Mouse (Mus musculus) left cerebral cortex, adult 8-10 months (tissue): ENCODE data around the gene Kmt5c. TPM values are rescaled to one million over a fixed set of nuclear protein-coding genes. Genes with fewer than 3 reads are reported as not detected.

ENCODE experiments used
- DNase-seq, 2 experiments: peaks; one replicate each; pipeline ENCODE4 v3.0.0; 2022; ENCODE audit warnings: low spot score in 2 of 2
- total RNA-seq, 4 experiments: library from RNA; stranded (reverse); gene quantifications; 2 replicates each; pipeline ENCODE4 v1.2.4; 2022

Gene Kmt5c
- total RNA-seq, 4 experiments from 2014 or later, result 22.0 to 31.3 (median 25.3) TPM

DNA sequence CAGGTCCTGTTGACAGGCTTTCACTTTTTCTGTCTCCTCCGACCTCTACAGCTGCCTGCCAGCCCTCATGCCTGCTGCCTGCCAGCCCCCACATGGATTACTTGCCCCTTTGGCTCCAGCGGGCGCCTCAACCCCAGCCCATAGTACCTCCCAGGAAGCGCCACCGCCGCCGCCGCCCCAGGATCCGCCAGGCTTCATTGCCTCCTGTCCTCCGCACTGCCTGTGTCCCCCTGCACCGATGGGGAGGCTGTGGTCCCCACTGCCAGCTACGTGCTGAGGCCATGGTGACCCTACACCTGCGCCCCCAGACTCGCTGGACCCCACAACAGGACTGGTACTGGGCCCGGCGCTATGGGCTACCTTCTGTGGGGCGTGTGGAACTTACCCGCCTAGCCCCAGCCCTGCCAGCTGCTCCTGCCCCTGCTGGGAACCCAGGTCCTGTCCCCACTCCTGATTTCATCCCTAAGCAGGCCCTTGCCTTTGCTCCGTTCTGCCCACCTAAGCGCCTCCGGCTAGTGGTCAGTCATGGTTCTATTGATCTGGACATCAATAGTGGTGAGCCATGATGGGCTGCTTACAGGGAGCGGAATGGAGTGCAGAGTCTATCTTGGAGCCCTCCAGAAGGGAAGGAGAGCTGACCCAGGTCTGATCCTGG is 6.5 kb downstream of the Kmt5c start:
- no peak for DNase-seq

DNA sequence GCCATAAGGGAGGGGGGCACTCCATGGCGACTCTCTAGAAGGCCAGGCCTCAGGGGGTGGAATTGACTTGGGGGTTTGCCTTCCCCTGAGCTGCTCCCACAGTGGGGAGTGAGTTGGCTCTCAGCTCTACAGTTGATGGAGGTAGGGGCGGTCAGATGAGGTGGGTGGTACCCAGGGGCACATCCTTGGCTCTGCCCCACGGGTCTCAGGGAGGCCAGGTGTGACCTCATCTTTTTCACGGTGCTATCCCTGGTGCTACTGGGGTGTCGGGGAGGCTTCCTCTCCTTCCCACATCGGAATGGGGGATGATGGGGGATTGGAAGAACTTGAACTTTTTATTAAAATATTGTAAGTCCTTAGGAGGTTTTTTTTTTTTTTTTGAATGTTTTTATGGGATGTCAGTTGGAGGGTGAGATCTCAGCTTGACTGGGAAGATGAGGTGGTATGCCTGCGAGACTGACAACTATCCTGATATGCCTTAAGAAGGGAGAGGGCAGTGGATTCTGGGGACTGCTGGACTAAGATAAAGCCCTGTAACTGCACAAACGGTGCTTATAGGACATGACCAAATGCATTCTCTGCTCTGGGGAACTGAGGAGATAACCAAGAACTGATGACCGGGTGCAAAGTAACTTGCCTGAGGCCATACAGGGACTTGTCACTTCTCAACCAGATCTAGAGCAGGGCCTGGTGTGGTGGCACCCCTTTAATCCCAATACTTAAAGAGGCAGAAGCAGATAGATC is 7.4 kb downstream of the Kmt5c start:
- DNase-seq, result no peak

DNA sequence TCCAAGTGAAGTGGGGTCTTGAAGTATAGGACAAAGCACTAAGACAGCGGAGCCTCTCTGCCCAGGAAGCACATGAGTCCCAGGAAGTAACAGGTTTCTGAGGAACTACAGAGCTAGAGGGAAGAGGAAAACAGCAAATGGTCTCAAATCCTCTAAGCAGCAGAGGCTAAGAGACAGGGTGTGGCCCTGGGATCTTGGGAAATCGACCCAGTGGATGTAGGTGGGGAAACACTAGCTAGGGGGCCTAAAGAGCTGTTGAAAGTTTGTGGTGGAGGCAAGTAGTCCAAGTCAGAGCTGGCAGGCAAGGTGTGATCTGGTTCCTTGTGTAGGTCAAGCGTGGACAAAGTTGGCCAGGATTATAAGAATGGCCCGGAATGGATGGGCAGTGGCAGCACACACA is 8.4 kb downstream of the Kmt5c start:
- no peak for DNase-seq

- no peak for DNase-seq
Observed at GRCm38 (mm10) chr7:4749169-4749568, 9.3 kb downstream of the Kmt5c start.

GRCm38 (mm10) chr7:4751971-4752820 is 12.3 kb downstream of the Kmt5c start:
- DNase-seq, result no peak

GRCm38 (mm10) chr7:4752821-4753570 is 13.1 kb downstream of the Kmt5c start, which contains the start of gene Cox6b2:
Gene Cox6b2 (minus strand): TSS chr7:4753094.
- DNase-seq, result no peak

- no peak for DNase-seq
Observed at GRCm38 (mm10) chr7:4759670-4760069, 19.8 kb downstream of the Kmt5c start.

DNA sequence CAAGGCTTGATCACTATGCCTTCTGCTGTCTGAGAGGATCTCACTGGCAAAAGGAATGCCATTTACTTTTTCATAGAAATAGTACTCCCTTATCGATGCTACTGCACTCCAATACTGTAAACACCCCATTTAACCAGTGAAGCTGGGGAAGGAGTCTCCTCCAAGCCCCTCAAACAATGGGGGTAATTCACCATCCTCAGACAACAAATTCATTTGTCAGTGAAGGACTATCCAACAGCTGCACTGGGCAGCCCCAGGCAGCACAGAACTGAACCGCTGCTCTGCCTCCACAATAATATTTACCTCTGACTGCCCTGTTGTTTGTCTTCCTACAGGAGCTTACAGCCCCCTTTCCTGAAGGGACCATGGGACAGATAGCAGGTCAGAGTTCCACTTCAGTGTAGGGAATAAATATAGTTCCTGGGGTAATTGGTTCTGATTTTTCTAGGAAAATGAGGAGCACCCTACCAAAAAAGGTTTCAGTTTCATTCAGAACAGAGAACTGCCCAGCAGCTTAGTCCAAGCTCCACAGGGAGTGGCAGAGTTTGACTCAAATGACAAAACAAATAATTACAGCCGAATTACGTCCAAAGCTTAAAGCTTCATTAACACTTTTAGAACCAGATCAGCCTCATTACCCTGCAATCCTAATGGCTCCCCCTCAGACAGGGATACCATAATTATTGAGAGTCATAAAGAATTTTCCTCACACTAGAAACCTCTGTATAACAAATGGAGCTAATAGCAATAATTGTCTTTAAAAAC is 25.2 kb downstream of the Kmt5c start:
- DNase-seq, result no peak

- no peak for DNase-seq
Observed at GRCm38 (mm10) chr7:4771202-4771601, 31.3 kb downstream of the Kmt5c start, which contains the start of gene Fam71e2. Gene Fam71e2 (minus strand): TSS chr7:4771302.

DNA sequence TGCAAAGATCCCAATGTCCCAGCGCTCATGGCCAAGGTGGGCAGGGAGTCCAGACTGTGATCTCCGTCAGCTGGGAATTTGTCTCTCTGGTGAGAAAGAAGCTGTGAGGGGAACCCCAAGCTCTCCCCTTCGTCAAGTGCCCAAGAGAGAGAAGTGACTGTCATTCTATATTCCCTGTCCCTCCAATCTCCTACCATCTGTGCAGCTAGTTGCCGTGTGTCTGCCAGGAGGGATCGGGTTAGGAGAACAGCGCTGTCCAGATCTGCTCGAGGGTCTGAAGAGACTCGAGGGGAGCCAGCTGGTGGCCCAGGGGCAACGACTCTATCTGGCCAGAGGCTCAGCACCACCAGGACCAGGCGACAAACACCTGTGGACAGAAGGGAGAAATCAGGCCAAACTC is 36.2 kb downstream of the Kmt5c start:
- no peak for DNase-seq

GRCm38 (mm10) chr7:4776861-4777830 is 37.2 kb downstream of the Kmt5c start:
- DNase-seq, result no peak

GRCm38 (mm10) chr7:4777851-4778637 is 38.1 kb downstream of the Kmt5c start:
- no peak for DNase-seq

GRCm38 (mm10) chr7:4779921-4780320 is 40.0 kb downstream of the Kmt5c start:
- DNase-seq, result no peak

DNA sequence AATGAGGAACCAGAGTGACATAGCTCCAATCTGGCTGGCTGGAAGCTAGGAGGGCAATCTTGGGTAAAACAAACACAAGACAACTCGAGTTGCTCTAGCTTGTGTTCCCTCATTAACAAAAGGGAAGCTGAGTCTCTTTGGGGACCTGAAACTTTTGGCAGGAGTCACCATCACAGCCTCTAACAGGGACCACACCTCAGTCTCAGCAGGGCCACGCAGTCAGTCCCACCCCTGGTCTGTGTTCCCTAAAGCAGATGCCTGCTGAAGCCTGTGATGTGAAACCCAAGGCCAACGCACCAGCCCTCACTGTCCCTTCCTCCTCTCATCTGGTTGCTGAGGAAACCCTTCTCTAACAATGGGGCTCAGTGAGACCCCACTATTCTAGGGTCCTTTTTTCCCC is 42.2 kb downstream of the Kmt5c start:
- DNase-seq, result no peak

GRCm38 (mm10) chr7:4782759-4783158 is 42.8 kb downstream of the Kmt5c start, which contains the start of the genes Il11 and Tmem190:
Gene Il11 (minus strand): TSS chr7:4782859.
Gene Tmem190 (plus strand): TSS chr7:4782937.
- DNase-seq, result no peak

DNA sequence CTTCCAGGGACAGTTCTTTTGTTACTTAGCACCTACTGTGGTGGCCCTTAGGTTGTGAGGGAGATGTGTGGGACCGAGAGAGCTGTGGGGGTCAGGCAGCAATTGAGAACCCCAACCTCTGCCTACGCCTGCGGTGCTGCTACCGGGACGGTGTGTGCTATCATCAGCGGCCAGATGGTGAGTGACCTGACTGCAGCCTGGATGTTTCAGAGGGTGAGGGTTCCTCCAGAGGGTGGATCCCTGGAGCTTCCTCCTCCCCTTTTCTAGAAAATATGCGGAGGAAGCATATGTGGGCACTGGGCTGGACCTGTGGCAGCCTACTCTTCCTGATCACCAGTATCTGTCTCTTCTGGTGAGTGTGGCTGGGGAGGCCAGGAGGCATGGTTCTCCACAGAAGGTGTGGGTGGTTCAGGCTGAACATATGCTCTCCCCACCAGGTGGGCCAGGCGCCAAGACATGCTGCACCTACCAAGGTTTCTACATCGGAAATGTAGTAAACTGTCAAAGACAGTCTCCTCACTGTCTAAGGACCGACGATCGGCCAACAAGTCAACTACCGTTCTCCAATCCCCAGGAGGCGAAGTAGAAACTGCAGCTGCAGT is 43.9 kb downstream of the Kmt5c start:
- DNase-seq, result no peak

DNA sequence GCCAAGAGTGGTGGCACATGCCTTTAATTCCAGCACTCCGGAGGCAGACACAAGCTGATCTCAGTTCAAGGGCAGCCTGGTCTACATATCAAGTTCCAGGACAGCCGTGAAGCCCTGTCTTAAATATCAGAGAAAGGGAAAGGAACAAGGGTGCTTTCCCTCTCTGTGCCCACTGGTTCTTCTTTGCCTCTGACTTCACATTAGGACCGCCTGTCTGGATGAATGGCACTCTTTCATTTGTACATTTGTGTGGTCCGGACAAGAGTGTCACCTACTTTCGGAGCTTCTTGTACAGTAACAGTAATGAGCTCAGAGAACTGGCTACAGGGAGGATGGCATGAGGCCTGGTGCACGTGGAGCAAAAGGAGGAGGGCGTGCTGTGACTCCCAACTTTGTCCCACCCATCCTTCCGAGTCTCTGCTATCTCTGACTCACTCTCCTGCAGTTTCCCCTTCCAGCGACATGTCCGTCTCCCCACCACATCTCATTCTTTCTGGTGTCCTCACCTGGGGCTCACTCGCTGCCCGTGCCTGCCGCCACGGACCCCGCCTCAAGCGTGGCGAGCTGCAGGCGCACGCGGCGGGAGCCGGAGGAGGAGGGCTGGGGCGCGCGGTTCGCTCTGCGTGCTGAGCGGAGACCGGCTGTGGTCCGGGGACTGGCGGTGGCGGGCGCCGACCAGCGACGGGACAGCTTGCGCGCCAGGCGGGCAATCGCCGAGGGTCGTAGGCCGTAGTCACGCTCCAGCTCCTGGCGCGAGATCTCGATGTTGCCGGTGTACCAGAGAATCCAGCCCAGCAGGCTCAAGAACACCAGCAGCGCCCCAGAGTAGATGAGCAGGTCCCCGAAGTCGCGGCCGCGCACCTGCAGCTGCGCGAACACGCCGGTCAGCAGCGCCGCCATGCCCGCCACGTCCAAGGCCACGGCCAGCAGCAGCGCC is 48.9 kb downstream of the Kmt5c start:
- peak; percentile 39 to 53 for DNase-seq
